Mouse (Mus musculus) cerebellum, postnatal 25 days (tissue): ENCODE measurements at regions not wholly inside any gene's neighbourhood (a gene's known extent, or its start where the extent isn't known, plus 50 kb on each side); places are given as distances from the start of the nearest gene placed in this dataset.

Experiments used
- DNase-seq, 2 experiments: peaks; one replicate each; pipeline ENCODE4 v3.0.0; 2021; ENCODE audit warnings: mixed read lengths in 2 of 2

GRCm38 (mm10) chr1:63828174-63828844 is 59.2 kb upstream of the 4933402D24Rik start:
- DNase-seq: no peak

- no peak for DNase-seq
Measured at GRCm38 (mm10) chr1:63820614-63821270, 51.7 kb upstream of the 4933402D24Rik start.

DNA sequence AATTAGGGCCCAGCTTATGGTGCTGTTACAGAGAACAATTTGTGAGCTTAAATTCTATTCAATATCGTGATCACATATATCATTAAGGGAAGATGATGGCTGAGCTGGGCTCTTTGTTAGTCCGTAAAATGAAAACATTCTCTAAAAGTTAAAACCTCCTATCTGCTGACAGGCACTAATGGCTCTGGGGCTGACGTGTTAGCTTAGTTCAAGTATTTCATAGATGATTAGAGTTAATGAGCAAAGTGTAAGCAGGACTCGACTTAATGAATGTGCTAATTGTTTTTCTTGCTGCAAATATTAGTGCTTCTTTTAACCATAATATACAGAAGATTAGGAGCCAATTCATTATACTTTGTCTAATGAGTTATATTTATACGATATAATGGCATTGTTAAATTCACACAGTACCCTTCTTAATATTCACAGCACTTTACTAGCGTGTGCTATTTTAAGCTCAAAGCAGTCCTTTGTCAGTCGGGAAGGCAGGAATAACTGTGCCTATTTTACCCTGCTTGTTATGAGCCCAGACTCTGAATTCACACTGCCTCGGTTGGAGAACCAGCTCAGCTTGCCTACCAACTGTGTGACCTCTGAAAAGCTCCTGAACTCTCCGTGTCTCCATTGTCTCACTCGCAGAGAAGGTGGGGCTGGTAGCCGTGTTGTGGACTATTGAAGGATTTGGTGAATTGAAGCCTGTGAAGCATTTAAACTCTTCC is 50.6 kb upstream of the 4933402D24Rik start:
- DNase-seq: no peak
